Mouse (Mus musculus) cortical plate, adult 2 months (tissue): ENCODE measurements around the gene Stat3.

Source experiments
- CTCF ChIP-seq: fragments of 200-500 bp; IDR thresholded peaks from 2 replicates; pipeline ENCODE4 v1.5.1; 2011; ENCODE audit warnings: mild to moderate bottlenecking, control low read depth, low read length; ENCODE audit not compliant: insufficient read depth; ENCODE audit errors: extremely low read depth
- POLR2A ChIP-seq: fragments of 200-500 bp; IDR thresholded peaks from 2 replicates; pipeline ENCODE4 v1.6.1; 2011; ENCODE audit warnings: mild to moderate bottlenecking, low read length, control low read depth; ENCODE audit not compliant: insufficient read depth; ENCODE audit errors: extremely low read depth

DNA sequence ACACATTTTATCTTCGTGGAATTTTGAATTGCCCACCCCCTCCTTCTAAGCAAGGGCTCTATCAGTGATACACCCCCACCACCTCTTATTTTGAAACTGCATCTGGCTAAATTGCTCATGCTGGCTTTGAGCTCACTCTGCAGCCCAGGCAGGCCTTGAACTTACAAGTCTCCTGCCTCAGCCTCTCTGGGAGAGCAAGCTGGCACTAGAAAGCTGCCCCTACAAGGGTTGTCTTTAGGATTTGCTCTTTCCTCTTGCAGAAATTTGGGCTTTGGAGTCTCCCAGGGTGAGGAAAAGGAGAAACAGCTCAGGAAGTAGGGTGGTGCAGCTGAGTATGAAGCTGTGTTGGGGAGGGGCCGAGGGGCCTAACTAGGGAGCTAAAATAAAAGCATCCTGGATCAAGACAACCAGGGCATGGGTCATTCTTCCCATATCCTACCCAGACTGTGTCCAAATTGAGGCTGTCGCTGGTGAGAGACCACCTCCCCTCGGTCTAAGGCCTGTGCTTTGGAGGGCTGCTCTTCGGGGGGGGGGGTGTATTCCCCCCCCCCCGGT lies 18.7 kb upstream of the Stat3 start:
- TF ChIP-seq CTCF (no peak), POLR2A (no peak)
